In the genomic region with DNA sequence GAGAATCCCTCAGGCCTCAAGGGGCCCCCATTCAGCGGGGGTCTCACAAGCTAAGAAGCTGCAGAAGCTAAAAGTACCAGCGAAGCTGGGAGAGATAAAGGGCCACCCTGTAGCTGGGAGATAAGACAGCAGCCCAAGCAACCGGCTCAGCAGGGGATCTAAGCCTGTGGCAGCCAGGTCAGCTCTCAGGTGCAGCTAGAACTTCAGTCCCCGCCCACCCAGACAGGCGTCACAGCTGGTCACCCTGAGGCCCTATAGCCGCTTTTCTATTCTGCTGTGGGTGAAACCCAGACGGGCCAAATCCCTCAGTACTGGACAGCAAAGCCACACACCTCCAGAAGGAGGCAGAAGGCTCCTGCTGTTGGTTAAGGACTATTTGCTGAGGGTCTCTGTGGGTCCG, we compare ENCODE assay signal across 1 mouse cellular context.
TF ChIP-seq lines count a peak whose summit lies in the region.

No protein-coding gene starts in this region.

TF ChIP-seq in MEL, 35 proteins besides CTCF, POLR2A, EP300 and RAD21 (continued from another document):
- TF ChIP-seq TCF12 (IDR thresholded peaks at IDR 0.05; ENCODE audit: low read depth, low read length) (peak; percentile 94), NRF1 (IDR thresholded peaks at IDR 0.05; ENCODE audit: insufficient read depth, low read depth, low read length, poor library complexity, severe bottlenecking) (no peak), KAT2A (conservative IDR thresholded peaks at IDR 0.05; ENCODE audit: low read depth, low read length) (no peak), MYC (IDR thresholded peaks at IDR 0.05; ENCODE audit: low read depth, low read length) (no peak), BHLHE40 (IDR thresholded peaks at IDR 0.05; ENCODE audit: borderline replicate concordance, low read depth, low read length) (peak; percentile 65; the same call in 1 of the 2 replicates), ETS1 (IDR thresholded peaks at IDR 0.05; ENCODE audit: low read depth, low read length) (peak; percentile 76), SIN3A (IDR thresholded peaks at IDR 0.05; ENCODE audit: low read length) (peak; percentile 60; the same call in 1 of the 2 replicates), JUND (IDR thresholded peaks at IDR 0.05; ENCODE audit: low read depth, low read length) (no peak), MAZ (IDR thresholded peaks at IDR 0.05; ENCODE audit: low read depth, low read length) (peak; percentile 78), NELFE (IDR thresholded peaks at IDR 0.05; ENCODE audit: low read depth, low read length) (peak; percentile 30; the same call in 1 of the 2 replicates), ELF1 (IDR thresholded peaks at IDR 0.05; ENCODE audit: low read depth, low read length) (0 out of 2 replicates have a peak, but pooled peaks have one; percentile 6), UBTF (IDR thresholded peaks at IDR 0.05; ENCODE audit: borderline replicate concordance, insufficient read depth, low read depth, low read length) (no peak), E2F4 (IDR thresholded peaks at IDR 0.05; ENCODE audit: borderline replicate concordance, low read depth, low read length) (no peak), MEF2A (IDR thresholded peaks at IDR 0.05; ENCODE audit: extremely low read depth, insufficient replicate concordance, low read depth, low read length, poor library complexity, severe bottlenecking) (0 out of 2 replicates have a peak, but pooled peaks have one; percentile 12), RCOR1 (IDR thresholded peaks at IDR 0.05; ENCODE audit: low read depth, low read length) (peak; percentile 53), MXI1 (IDR thresholded peaks at IDR 0.05; ENCODE audit: low read depth, low read length) (peak; percentile 44; the same call in 1 of the 2 replicates), ZKSCAN1 (IDR thresholded peaks at IDR 0.05; ENCODE audit: low read depth, low read length) (no peak), ZC3H11A (IDR thresholded peaks at IDR 0.05; ENCODE audit: low read depth, low read length) (no peak), POLR2AphosphoS2 (IDR thresholded peaks at IDR 0.05; ENCODE audit: low read length) (no peak), HCFC1 (IDR thresholded peaks at IDR 0.05; ENCODE audit: low read depth, low read length) (no peak), GATA1 (IDR thresholded peaks at IDR 0.05; ENCODE audit: low read depth, low read length) (peak; percentile 89), MAX (IDR thresholded peaks at IDR 0.05; ENCODE audit: low read length) (no peak), SMC3 (IDR thresholded peaks at IDR 0.05; ENCODE audit: low read depth, low read length) (no peak), CHD2 (IDR thresholded peaks at IDR 0.05; ENCODE audit: low read length) (no peak), GABPA (IDR thresholded peaks at IDR 0.05; ENCODE audit: low read depth, low read length) (no peak), ZNF384 (IDR thresholded peaks at IDR 0.05; ENCODE audit: low read depth, low read length) (0 out of 2 replicates have a peak, but pooled peaks have one; percentile 19), TBP (IDR thresholded peaks at IDR 0.05; ENCODE audit: low read depth, low read length) (no peak), USF2 (IDR thresholded peaks at IDR 0.05; ENCODE audit: borderline replicate concordance in 1 of 2, insufficient read depth in 1 of 2, low read depth in 1 of 2, low read length in 2 of 2) (no peak), MAFK (IDR thresholded peaks at IDR 0.05; ENCODE audit: borderline replicate concordance, low read depth, low read length) (peak; percentile 25; the same call in 1 of the 2 replicates), POLR2AphosphoS5 (IDR thresholded peaks at IDR 0.05; ENCODE audit: borderline replicate concordance, low read depth, low read length) (no peak)
